Mouse (Mus musculus) frontal cortex, postnatal 36 days (tissue): Measurements from ENCODE around the gene Ccdc141.

ENCODE experiments used
- DNase-seq, 2 experiments: peaks; one replicate each; pipeline ENCODE4 v3.0.0; 2022; ENCODE audit warnings: low spot score in 2 of 2

The Ccdc141 gene

DNA sequence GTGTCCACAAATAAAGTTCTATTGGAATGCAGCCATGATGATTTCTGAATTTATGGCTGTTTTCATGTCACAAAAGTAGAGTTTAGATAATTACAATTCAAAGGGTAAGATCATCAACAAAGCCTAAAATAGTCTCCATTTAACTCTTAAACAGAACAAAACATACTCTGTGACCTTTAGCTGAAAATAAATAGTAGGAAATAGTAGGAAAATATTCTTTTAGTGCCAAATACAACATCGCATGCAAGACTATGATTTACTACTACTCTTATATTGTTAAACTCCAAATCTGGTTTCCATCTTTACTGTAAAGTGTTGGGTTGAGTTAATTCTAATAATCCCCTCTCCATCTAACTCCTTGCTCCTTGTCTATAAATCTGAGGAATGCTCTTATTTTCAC lies 37.0 kb downstream of the Ccdc141 start:
- no peak for DNase-seq

DNA sequence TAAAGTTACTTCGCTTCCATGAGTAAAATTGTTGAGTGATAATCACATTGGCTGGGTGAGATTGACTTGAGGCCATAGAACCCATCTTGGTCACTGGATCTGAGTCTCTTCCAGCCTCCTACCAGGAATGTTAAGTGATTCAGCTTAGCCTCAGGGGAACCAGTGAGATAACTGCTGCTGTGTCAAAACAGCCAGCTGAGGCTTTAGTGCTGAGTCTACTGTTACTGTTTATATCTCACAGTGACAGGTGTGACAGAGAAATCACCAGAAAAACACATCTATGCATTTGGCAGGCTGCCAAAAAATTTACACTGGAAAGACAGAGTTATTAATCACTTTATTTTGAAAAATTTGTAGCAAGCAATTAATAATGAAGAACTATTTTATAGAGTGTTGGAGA lies 43.5 kb downstream of the Ccdc141 start:
- no peak for DNase-seq

DNA sequence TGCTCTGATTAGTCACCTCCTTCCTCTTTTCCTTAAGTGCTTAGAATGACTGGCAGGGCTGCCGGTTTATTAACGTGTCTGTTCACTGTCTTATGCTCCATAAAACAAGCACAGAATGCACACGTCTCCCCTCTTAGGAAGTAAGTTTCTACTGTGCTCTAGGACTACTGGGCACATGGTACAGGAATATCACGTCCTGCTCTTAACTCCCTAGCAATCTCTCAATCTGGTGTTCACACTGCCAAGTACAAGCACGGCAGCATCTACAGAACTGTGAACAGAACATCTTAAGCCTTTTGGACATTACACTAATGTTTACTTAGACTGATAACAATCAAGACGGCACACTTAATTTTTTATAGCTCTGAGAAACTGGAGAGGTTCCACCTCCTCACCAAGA lies 52.3 kb downstream of the Ccdc141 start:
- no peak for DNase-seq

DNA sequence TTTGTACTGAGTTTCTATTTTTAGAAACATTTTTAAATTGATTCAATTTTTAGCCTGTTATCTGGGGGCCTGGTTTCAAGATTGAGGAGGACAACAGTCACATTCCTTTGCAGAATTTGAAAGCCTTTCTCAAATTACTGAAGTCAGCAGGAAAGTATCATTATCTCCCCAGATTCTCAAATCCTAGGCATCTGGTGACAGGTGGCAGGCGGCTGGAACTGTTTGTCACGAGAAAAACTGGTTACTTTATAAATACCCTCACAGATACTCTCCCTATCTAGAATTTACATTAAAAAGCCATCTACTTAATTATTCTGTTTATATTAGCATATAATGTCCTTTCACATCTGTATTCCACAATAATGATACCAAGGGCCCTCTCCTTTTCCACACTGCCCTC lies 56.1 kb downstream of the Ccdc141 start:
- no peak for DNase-seq

DNA sequence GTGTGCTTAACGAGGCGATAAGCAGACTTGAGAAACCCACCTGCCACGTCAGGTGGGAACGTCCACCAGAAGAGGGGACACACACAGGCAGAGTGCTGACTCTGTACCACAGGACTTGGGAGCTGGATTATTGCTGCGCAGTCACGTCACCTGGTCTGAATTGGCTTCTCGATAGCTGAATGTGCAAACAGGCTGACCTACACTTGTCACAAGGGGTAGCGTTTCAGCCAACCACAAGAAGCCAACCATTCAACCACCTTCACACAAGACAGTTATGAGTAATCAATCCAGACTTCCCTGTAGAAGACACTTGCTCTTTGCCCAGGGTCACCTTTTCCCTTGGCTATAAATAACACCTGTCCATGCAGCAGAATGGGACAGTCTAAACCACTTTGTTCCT lies 56.6 kb downstream of the Ccdc141 start:
- DNase-seq: no peak

DNA sequence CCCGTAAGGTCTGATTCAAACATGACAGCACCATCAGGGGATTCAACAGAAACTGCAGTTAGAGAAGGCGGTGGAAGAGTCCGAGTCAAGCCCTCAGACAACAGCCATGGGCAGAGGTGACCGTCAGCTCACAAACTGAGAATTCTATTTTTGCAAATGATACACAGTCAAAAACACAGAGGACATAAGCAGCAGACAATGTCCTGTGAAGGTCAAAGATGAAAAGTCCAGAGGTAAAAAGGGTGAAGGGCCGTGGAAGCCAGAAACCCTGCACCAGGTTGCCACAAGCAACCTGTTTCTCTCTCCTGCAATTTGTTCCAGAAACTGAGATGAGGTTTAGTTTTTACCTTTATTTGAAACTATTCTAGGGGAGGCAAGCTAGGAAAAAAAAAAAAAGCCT lies 57.4 kb downstream of the Ccdc141 start:
- DNase-seq: no peak

DNA sequence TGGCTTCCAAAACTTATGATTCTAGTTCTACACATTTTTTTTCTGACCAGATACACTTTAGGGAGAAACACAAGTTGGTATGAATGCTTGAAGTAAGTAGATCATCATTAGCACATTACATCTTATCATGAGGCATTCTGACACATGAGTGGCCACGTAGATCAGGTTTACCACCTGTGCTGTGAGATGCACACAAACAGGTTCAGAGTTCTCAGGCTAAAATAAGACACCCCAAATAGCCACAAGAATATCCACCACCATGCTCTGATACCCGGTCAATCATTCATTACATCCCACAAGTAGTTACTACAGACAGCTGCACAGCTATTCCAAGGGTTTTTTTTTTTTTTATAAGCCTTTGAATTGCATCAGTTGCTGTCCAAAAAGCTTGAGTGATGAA lies 59.3 kb downstream of the Ccdc141 start:
- no peak for DNase-seq

DNA sequence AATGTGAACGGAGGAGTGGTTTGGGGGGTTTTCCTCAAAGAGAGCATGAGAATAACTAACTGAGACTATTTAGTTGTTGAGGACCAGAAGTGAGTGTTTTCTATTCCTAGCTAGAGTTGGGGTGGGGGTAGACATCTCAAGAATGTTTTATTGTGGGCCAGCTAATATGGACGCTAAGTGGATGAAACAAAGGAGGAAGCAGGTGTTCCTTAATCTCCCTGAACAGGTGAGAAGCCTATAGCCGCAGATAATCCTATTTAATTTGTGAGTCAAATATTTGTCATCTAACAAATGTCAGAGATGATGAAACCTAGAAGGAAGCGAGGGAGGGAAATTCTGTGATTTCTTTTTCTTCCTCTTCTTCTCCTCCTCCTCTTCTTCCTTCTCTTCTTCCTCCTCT lies 60.1 kb downstream of the Ccdc141 start:
- no peak for DNase-seq

DNA sequence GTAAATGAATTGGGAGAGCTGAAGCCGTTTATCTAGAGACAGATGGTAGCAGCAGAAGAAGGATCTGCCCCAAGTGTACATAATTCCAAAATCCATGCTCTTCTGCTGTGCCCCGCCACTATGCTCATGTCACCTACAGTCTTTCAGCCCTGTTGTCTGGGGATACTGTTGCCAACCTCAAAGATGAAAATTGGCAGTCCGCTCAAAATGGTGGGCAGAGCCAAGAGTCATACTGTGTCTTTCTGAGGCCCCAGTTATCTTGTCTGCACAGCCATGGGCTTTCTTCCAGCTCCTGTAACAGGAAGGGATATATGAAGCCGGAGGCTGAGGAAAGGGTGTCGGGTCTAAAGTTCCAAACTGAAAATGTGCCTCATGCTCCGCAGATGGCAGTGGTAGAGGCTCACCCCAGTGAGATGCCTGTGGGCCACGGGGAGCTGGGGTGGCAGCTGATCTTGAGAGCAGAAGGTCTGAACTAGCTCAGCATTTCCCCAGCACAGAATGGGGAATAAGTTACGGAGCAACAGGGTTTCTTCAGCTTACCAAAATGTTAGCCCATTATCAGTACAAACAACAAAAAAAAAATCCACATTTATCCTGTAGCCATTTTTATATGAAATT lies 60.8 kb downstream of the Ccdc141 start:
- peak in 1 of 2 experiments; percentile 12 for DNase-seq

DNA sequence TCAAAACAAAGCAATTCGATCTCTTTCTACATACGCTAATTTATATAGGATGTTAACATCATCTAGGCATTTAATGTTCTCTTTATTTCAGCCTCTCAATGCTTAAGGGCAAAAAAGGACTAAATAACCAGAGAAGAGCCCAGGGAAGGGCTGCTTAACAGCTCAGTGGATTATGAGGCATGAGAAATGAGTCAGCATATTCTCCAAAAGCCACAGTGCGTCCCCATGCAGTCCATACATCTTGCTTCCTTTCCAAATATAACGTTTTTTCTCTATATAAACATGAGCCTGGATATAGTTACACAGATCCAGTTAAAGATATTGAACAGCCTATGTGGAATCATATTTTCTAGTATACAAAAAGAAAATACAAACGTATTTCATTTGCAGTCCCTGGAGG lies 61.9 kb downstream of the Ccdc141 start:
- DNase-seq: no peak

DNA sequence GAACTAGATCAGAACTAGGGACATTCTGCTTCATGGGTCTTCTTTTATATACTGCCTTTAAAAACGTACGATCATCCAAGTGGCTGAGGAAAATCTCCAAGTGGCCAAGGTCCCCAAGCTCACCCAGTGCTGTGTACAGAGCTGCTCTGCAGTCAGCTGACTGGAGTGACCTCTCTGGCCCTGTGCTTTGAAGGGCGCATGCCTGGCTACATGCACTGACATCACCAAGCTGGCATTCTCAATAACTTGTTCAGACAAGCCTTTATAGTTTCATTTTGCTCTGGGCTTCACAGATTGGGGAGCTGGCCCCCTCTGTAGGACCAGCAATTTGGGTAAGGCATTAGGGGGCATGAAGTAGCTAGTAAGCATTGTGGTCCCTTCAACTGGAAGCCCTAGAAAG lies 64.3 kb downstream of the Ccdc141 start:
- no peak for DNase-seq

DNA sequence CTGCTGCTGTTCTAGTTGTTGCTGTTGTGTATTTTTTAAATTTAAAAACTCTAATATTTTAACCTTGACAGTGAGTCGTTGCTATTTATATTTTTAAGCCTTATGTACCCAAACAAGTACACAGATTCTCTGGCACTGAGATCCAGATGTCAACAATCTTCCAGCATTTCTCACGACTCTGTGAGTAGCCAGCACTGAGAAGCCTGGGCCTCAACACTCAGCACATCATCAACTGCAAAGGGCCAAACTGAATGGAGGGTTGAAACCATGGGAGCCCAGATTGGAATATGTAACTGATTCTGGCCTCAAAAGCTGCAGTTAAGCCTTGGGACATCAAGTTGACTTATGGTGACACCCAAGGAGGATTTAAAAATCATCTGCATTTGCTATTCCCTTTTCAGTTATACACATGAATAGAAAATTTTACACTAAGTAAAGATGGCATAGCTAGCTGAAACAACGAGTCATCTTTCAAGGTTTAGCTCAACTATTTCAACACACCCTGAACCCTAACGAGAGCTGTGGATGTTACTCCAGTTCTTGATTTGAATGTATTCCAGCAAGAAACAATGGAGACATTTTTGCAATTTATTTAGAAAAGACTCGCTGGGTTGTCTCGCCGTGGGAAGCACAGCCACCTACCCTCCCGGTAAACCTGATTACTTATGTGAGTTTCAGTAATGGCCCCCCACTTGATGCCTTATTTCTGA lies 65.3 kb downstream of the Ccdc141 start:
- no peak for DNase-seq

DNA sequence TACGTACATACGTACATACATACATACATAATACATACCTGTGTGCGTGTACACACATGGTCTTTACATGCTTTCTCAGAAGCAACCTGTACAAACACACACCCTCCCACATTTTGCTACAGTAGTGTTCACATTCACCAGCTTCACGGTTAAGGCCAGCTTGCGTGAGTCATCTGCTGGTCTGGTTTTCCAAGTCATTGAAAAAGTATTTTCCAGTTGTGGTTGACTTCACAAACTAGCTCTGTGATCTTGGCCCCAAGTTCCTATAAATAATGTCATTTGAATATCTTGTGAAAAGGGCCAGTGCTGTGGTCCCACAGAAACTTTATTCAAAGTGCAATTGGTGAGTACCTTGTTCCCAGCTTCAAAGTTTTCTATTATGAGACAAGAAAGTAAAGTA lies 67.9 kb downstream of the Ccdc141 start:
- DNase-seq: no peak

DNA sequence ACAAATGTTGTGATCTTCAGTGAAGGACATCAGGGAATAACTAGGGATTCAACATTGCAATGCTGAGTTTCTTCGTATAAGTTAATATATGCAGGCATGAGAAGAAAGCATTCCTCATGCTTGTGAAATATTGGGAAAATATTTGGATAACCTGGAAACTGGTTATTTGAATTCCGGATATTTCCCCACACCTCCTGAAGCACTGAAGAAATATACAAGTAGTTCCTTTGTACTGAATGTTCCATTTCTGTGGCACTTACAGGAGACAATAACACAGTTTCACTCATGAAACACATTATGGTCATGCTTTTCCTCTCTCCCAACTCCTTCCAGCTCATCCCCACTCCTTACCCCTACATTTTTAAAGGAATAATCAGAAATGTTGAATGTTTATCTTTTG lies 70.6 kb downstream of the Ccdc141 start:
- DNase-seq: no peak

DNA sequence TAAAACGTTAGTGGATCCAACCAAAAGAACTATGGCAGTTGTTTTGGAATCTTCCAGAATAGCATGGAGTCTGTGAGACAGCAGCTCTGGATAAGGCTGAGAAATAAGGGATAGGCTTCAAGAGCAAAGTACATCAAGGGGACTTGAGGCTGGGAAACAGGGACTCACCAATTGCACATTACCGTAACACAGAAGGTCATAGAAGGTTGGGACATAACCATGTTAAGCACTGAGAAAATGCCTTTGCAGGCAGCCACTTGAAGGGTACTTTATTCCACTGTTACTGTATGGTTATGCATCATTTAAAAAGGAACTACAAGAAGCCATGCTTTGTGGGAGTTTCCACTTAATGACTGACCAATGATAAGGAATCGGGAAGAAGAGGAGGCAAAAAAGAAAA lies 71.7 kb downstream of the Ccdc141 start:
- no peak for DNase-seq

DNA sequence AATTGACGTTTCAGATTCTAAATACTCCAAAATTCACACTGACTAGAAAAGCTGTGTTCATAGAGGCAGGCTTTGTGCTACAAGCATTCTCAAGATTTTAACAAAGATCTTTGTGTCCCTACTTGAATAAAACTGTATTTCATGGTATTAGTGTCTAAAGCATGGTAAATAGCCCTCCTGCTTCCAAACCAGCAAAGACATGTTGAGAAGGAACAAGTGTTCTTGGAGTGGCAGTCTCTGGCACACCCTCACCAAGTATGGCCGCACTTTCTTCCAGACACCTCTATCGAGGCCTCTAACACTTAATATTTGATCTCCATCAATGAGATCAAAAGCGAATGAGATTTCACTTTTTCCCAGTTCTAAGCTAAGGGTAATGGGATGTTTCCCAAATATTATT lies 78.7 kb downstream of the Ccdc141 start:
- DNase-seq: no peak

DNA sequence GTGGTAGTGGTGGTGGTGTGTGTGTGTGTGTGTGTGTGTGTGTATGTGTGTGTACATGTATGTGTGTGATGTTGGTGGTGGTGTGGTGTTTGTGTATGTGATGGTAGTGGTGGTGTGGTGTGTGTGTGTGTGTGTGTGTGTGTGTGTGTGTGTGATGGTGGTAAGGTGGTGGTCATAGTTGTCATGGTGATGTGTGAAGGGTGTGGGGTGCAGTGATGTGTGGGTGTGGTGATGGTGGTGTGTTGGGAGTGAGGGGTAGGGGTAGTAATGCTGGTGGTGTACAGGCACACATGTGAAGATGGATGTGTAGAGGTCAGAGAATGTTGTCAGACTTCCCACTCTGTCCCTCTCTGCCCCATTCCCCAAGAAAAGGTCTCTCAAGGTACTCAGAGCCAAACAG lies 85.1 kb downstream of the Ccdc141 start:
- DNase-seq: no peak

DNA sequence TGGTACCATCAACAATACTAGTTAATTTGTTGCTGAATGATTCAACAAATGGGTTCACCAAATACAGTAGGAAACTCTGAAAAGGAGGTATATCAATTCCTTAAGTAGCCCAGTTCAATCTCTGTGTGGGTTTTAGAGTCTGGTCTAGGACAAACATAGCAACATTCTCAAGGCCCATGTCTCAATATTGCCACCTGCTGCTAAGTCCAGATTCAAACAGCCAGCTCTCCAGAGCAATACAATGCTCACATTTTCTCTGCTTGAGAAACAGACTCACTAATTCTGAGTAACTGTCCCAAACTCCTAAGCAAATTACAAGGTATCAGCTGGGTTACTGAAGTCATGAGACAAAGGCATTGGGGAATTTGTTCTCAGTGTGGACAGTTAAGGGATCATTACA lies 85.8 kb downstream of the Ccdc141 start:
- DNase-seq: no peak

DNA sequence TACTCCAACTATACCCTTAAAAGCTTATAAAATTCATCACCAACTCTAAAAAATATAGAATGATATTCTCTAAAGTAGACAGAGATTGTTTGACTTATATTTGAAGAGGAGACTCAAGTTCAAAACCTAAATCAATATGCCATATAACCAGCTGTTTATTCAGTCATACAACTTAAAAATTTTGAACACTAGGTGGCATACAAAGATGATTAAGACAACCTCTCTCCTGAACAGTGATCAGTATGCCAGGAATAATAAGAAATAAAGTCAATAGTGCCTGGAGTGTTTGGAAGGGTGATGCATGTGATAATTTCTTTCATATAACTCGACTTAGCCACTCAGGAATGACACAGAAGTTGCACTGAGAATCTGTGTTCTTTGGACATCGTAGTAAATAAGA lies 89.3 kb downstream of the Ccdc141 start:
- DNase-seq: no peak

DNA sequence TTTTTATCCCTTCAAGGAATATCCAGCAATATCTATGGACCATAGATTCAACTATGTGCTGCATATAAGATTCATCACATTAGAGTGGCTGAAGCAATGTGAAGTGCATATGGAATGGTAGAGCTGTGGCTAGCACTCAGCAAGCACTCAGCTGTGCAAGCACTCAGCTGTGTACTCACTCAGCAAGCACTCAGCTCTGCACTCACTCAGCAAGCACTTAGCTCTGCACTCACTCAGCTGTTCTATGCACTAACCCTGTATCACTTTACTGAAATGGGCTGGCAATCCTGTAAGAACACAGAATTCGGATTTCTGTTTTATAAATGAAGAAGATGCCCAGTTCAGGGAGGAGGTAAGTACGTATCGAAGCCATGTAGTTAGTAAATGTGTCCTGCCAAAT lies 89.8 kb downstream of the Ccdc141 start:
- DNase-seq: no peak

DNA sequence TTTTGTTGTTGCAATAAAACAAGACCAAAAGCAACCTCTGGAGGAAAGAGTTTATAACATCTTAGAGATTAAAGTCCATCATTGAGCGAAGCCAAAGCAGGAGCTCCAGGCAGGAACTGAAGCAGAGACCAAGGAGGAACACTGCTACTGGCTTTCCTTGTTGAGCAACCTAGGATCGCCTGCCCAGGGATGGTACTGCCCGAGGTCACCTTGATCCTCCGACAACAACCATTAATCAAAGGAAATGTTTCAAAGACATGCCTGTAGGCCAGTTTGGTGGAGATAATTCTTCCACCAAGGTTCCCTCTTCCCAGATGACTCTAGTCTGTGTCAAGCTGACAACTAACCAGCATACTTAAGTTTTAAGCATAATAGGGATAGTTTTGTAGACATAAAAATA lies 91.7 kb downstream of the Ccdc141 start:
- no peak for DNase-seq

DNA sequence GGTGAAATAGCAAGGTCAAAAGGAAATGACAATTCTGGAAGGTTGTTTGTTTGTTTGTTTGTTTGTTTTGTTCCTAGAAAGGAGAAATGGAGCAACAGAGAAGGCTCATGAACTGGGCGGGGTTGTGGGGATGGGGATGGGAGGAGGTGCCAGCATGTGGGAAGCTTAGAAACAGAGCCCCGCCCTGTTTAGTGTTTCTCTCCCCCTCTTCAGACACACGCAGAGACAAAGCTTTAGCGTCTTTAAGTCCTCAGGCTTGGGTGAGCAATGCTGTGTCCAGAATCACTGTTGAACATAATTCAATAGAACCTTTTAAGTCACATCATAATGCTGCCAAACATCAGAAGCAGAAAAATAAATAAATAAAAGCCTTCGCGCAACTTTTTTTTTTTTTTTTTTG lies 96.1 kb downstream of the Ccdc141 start:
- no peak for DNase-seq

DNA sequence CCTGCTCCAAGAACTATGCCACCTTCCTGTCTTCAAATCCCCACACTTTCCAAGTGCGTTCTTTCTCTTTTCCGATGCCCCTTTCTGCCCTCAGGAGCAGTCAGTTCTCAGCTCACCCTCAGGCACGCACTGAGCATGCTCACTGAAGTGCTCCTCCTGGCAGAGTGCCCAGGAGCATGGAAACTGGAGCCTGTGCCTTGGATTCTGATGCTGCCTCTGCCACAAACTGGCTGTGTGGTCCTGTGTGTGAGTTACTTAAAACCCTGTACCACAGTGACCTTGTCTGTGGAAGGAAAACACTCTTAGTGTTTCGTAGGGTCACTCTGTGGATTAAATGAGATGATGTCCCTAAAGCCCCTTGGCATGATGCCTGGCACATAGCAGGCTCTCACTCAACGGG lies 96.5 kb downstream of the Ccdc141 start:
- DNase-seq: peak in 1 of 2 experiments; percentile 11

DNA sequence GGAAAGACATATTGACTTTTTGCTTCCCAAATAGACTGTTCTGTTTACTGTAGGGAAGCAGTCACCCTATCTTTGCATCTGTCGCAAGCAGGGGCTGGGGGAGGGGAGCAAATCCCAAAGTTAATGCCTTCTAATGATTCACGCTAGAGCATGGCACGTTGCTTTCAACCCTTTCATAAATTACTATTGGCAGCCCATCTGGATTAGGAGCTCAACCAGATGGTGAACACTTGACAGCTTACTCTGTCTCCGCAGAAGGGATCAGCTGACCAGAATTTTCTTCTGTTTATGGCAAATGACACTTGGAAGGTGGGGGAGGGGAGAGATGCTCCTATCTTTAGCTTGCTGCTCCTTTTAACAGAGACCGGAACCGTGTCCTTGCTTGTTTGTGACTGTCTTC lies 105.1 kb downstream of the Ccdc141 start:
- peak in 1 of 2 experiments; percentile 24 for DNase-seq
